ENCODE assay signal across 19 mouse cellular contexts in the genomic region with DNA sequence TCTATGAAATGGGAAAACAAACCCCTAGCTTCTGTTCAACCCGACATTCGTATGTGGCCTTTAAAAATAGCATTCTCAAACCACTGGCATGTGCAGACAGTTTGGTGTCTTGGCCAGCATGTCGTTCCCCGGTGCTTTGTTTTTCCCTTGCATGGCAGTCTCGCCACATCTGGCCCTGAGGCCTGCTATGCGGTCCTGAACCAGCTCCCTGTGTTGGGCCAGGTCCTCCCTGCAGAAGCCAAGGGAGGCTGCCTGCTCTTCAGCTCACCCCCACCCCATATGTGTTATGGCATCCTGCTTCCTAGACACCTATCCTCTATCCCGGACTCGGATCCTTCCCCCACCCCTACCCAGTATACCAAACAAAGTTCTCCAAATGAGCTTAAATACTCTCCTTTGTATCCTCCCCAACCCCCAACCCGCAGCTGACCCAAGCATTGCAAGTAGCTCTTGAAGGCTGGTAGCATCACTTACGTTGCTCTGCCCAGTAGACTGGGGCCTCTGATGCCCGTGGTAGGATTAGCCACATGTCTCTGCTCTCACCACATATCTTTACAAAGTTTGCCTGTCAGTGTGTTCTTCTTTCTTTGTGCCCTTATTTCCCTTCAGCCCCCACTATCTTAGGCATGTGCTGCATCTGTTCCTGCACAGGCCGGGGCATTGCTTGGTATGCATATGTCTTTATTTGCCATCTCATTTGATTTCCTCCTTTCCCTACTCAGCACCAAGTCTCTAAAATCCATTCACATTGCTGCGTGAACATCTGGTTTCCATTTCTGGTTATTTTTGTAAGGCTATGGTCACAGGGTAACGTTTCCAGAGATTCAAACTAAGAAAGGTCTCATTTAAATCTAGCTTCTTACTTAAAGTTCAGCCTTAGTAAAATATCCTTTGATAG. TPM values are rescaled to one million over a fixed set of nuclear protein-coding genes. Genes with fewer than 3 reads are reported as not detected.
DNase-seq lines count a peak whose midpoint lies in the region; ATAC-seq lines count a peak whose summit lies in the region.
"Had no signal": no experiment of that assay in that cellular context is flagged by ENCODE, and none has a peak within 500 bp of the region (broad histone marks: within the 10 kb centered on the region; RNA-seq: fewer than 3 reads in every experiment).

No protein-coding gene starts in this region.

- ATAC-seq in forebrain, embryonic 14.5 days = no peak
- ATAC-seq in midbrain, embryonic 15.5 days (replicated peaks) = no peak
- ATAC-seq: intestine, postnatal 0 days had no signal

- peaks cover 22% of the 10 kb centered on the region for H3K4me1 ChIP-seq in forebrain, embryonic 10.5 days
- no peaks in the 10 kb centered on the region for H3K4me1 ChIP-seq in forebrain, embryonic 14.5 days (ENCODE audit: control insufficient read depth, insufficient read depth, low read length)
- H3K4me1 ChIP-seq in midbrain, embryonic 10.5 days = no peaks in the 10 kb centered on the region
- H3K4me1 ChIP-seq in midbrain, embryonic 15.5 days = no peaks in the 10 kb centered on the region

- WGBS in forebrain, embryonic 10.5 days = 69% methylated on average over 14 of the region's 14 CpGs
- 80% methylated on average over 14 of the region's 14 CpGs for WGBS in forebrain, embryonic 14.5 days
- 78% methylated on average over 14 of the region's 14 CpGs for WGBS in midbrain, embryonic 10.5 days
- 79% methylated on average over 14 of the region's 14 CpGs for WGBS in midbrain, embryonic 15.5 days

- no peak overlapping the region for H3K4me2 ChIP-seq in forebrain, embryonic 14.5 days (ENCODE audit: low read length)
- H3K4me2 ChIP-seq in midbrain, embryonic 15.5 days = no peak overlapping the region
- H3K4me2 ChIP-seq: liver, embryonic 15.5 days had no signal

- H3K9ac ChIP-seq in forebrain, embryonic 14.5 days (ENCODE audit: low read length) = no peak overlapping the region
- no peak overlapping the region for H3K9ac ChIP-seq in midbrain, embryonic 15.5 days
- H3K9ac ChIP-seq: liver, embryonic 15.5 days had no signal

- no peak overlapping the region for H3K4me3 ChIP-seq in forebrain, embryonic 10.5 days
- no peak overlapping the region for H3K4me3 ChIP-seq in forebrain, embryonic 14.5 days (ENCODE audit: low read depth, low read length)
- H3K4me3 ChIP-seq in midbrain, embryonic 10.5 days = no peak overlapping the region
- H3K4me3 ChIP-seq in midbrain, embryonic 15.5 days = no peak overlapping the region
- H3K4me3 ChIP-seq: left cerebral cortex, adult 2 months; liver, embryonic 15.5 days had no signal

- no peaks in the 10 kb centered on the region for H3K27me3 ChIP-seq in forebrain, embryonic 10.5 days (ENCODE audit: poor library complexity, severe bottlenecking)
- H3K27me3 ChIP-seq in forebrain, embryonic 14.5 days (replicated peaks; ENCODE audit: control insufficient read depth, insufficient read depth, low read length) = no peaks in the 10 kb centered on the region
- H3K27me3 ChIP-seq in midbrain, embryonic 10.5 days (ENCODE audit: low read depth, poor library complexity, severe bottlenecking) = no peaks in the 10 kb centered on the region
- H3K27me3 ChIP-seq in midbrain, embryonic 15.5 days (replicated peaks) = no peaks in the 10 kb centered on the region

- H3K27ac ChIP-seq in forebrain, embryonic 10.5 days = peak overlapping the region; percentile 67
- no peak overlapping the region for H3K27ac ChIP-seq in forebrain, embryonic 14.5 days (ENCODE audit: low read depth, low read length)
- 0 out of 2 replicates have a peak overlapping the region, but pooled peaks have one; percentile 23 for H3K27ac ChIP-seq in midbrain, embryonic 10.5 days (replicated peaks)
- no peak overlapping the region for H3K27ac ChIP-seq in midbrain, embryonic 15.5 days
- H3K27ac ChIP-seq: left cerebral cortex, adult 2 months; liver, embryonic 15.5 days had no signal

- no peaks in the 10 kb centered on the region for H3K9me3 ChIP-seq in forebrain, embryonic 10.5 days
- no peaks in the 10 kb centered on the region for H3K9me3 ChIP-seq in forebrain, embryonic 14.5 days (replicated peaks; ENCODE audit: control insufficient read depth, low read length)
- H3K9me3 ChIP-seq in midbrain, embryonic 10.5 days (replicated peaks) = no peaks in the 10 kb centered on the region
- H3K9me3 ChIP-seq in midbrain, embryonic 15.5 days = no peaks in the 10 kb centered on the region
- H3K9me3 ChIP-seq: liver, embryonic 15.5 days had no signal

- no peak for DNase-seq in forebrain, embryonic 10.5 days (ENCODE audit: extremely low spot score, low spot score)
- DNase-seq in forebrain, embryonic 14.5 days (ENCODE audit: low spot score) = no peak
- no peak for DNase-seq in midbrain, embryonic 10.5 days (ENCODE audit: low spot score)
- peak; percentile 52 for DNase-seq in forelimb bud, embryonic 11.5 days (ENCODE audit: low read depth, low spot score)
- DNase-seq in mesoderm, embryonic 11.5 days (ENCODE audit: low read depth, low spot score) = peak; percentile 41
- DNase-seq in layer of hippocampus, postnatal 36 days = no peak
- no peak for DNase-seq in layer of hippocampus, adult 9-11 months
- DNase-seq: adrenal gland, adult 8-10 months; cerebellum, adult 8-10 months; heart, postnatal 14 days; kidney, postnatal 4 days; lung, postnatal 14 days; thymus, postnatal 4 days had no signal

- peaks cover 50% of the 10 kb centered on the region for H3K36me3 ChIP-seq in forebrain, embryonic 10.5 days (replicated peaks)
- peaks cover 14% of the 10 kb centered on the region; the same call in 1 of the 2 replicates for H3K36me3 ChIP-seq in forebrain, embryonic 14.5 days (ENCODE audit: control insufficient read depth, insufficient read depth, low read length)
- H3K36me3 ChIP-seq in midbrain, embryonic 10.5 days = peaks cover 49% of the 10 kb centered on the region
- no peaks in the 10 kb centered on the region for H3K36me3 ChIP-seq in midbrain, embryonic 15.5 days (replicated peaks)
- H3K36me3 ChIP-seq: liver, embryonic 15.5 days had no signal

RNA-seq across cellular contexts. Expression of gene Mindy4, which starts 55.5 kb away (rescaled TPM):
- polyA plus RNA-seq in forebrain, embryonic 10.5 days (2016; fragmentation: Nextera tagmentation; extraction: Ambion mirVana) = 24.8 and 27.4 TPM in 2 replicates
- 15.8 and 18.6 TPM in 2 replicates for polyA plus RNA-seq in forebrain, embryonic 14.5 days (2014; fragmentation: Nextera tagmentation; extraction: Ambion mirVana)
- 23.3 and 27.1 TPM in 2 replicates for polyA plus RNA-seq in midbrain, embryonic 10.5 days (2016; fragmentation: Nextera tagmentation; extraction: Ambion mirVana)
- 11.4 and 13.9 TPM in 2 replicates for polyA plus RNA-seq in midbrain, embryonic 15.5 days (2015; fragmentation: Nextera tagmentation; extraction: Ambion mirVana)
- 10 to 100 TPM; 11.9 to 13.0 TPM for total RNA-seq in layer of hippocampus, postnatal 36 days (2021)
- total RNA-seq: monocyte, adult 5-6 weeks; neutrophil, adult 5-6 weeks had no signal

Comparison
In these comparisons a context has a peak if more than half of its experiments do, and no peak if none do; other contexts are left out.
1. H3K27ac ChIP-seq: peak in forebrain, embryonic 10.5 days (single experiment) and midbrain, embryonic 10.5 days (single experiment); none in forebrain, embryonic 14.5 days (single experiment) and midbrain, embryonic 15.5 days (single experiment).
2. DNase-seq: peak in forelimb bud, embryonic 11.5 days (single experiment) and mesoderm, embryonic 11.5 days (single experiment); none in forebrain, embryonic 10.5 days (single experiment), forebrain, embryonic 14.5 days (single experiment), midbrain, embryonic 10.5 days (single experiment), layer of hippocampus, postnatal 36 days (0 of 2) and layer of hippocampus, adult 9-11 months (single experiment).